Mouse (Mus musculus) lung, adult 2 months (tissue): ENCODE data around the gene Hrg.

ENCODE experiments used
- CTCF ChIP-seq: fragments of 200-500 bp; IDR thresholded peaks from 2 replicates; pipeline ENCODE4 v1.5.1; 2011; ENCODE audit warnings: mild to moderate bottlenecking, low read length, control low read depth; ENCODE audit not compliant: insufficient read depth
- POLR2A ChIP-seq: fragments of 200-500 bp; IDR thresholded peaks from 2 replicates; pipeline ENCODE4 v1.6.1; 2011; ENCODE audit warnings: low read depth, mild to moderate bottlenecking, control low read depth, low read length, borderline replicate concordance; ENCODE audit errors: extremely low read depth

- TF ChIP-seq CTCF, result no peak
- no peak for TF ChIP-seq POLR2A
Observed at GRCm38 (mm10) chr16:22955397-22956084, 4.7 kb downstream of the Hrg start.
